Mouse (Mus musculus) ES-Bruce4 (cell line): ENCODE results near the gene Zfp212. TPM values are rescaled to one million over a fixed set of nuclear protein-coding genes. Genes with fewer than 3 reads are reported as not detected.
A peak's percentile ranks its signal among the peaks of the same experiment; 100 is the strongest.

ENCODE experiments used
- H3K27ac ChIP-seq: 2 replicates; pipeline ENCODE4 v1.5.1; 2012; ENCODE audit warnings: low read length, inconsistent platforms; ENCODE audit not compliant: insufficient read depth
- H3K27me3 ChIP-seq: 2 replicates; pipeline ENCODE4 v1.6.1; 2012; ENCODE audit warnings: mild to moderate bottlenecking, low read length, inconsistent platforms; ENCODE audit not compliant: control insufficient read depth, poor library complexity, insufficient read depth, severe bottlenecking
- H3K36me3 ChIP-seq: 2 replicates; pipeline ENCODE4 v1.6.1; 2012; ENCODE audit warnings: inconsistent platforms, mild to moderate bottlenecking, low read length, moderate library complexity; ENCODE audit not compliant: control insufficient read depth, poor library complexity, insufficient read depth, severe bottlenecking
- H3K4me1 ChIP-seq: one replicate; pipeline ENCODE4 v1.8.1; 2011; ENCODE audit warnings: low read length; ENCODE audit not compliant: control insufficient read depth, insufficient read depth
- H3K4me3 ChIP-seq: 2 replicates; pipeline ENCODE4 v1.5.1; 2011; ENCODE audit warnings: low read depth, mild to moderate bottlenecking, low read length
- H3K9ac ChIP-seq: 2 replicates; pipeline ENCODE4 v1.6.1; 2012; ENCODE audit warnings: low read depth, mild to moderate bottlenecking, inconsistent platforms; ENCODE audit not compliant: poor library complexity, severe bottlenecking
- H3K9me3 ChIP-seq: replicated peaks from 2 replicates; pipeline ENCODE4 v1.6.1; 2012; ENCODE audit warnings: mild to moderate bottlenecking, low read length, inconsistent platforms; ENCODE audit not compliant: control insufficient read depth, poor library complexity, insufficient read depth, severe bottlenecking
- CTCF ChIP-seq: IDR thresholded peaks from one replicate; pipeline ENCODE4 v1.8.1; 2011; ENCODE audit warnings: low read depth, low read length
- EP300 ChIP-seq: IDR thresholded peaks from 2 replicates; pipeline ENCODE4 v1.6.1; 2011; ENCODE audit warnings: low read depth, low read length; ENCODE audit not compliant: insufficient read depth
- POLR2A ChIP-seq: IDR thresholded peaks from one replicate; pipeline ENCODE4 v1.8.1; 2011; ENCODE audit warnings: low read length; ENCODE audit not compliant: insufficient read depth
- polyA plus RNA-seq: library from polyadenylated mRNA; stranded (reverse); fragments of >200 nt; gene quantifications from 2 replicates; pipeline ENCODE4 v1.2.4, GENCODE M21; 2011; ENCODE audit warnings: low read depth; ENCODE audit not compliant: missing spikeins, insufficient read depth, insufficient read length

Gene Zfp212
- polyA plus RNA-seq, 1 experiment: 8.8 TPM

- TF ChIP-seq CTCF (no peak), EP300 (no peak), POLR2A (no peak)
- Histone ChIP-seq H3K36me3 (no peaks in the 10 kb centered on the region), H3K27ac (no peak overlapping the region), H3K4me3 (no peak overlapping the region), H3K9me3 (no peaks in the 10 kb centered on the region), H3K27me3 (no peaks in the 10 kb centered on the region), H3K9ac (no peak overlapping the region), H3K4me1 (no peaks in the 10 kb centered on the region)
Observed at GRCm38 (mm10) chr6:47879049-47879716, 41.1 kb upstream of the Zfp212 start.

GRCm38 (mm10) chr6:47880166-47880565, 40.1 kb upstream of the Zfp212 start:
- no peaks in the 10 kb centered on the region for H3K4me1 ChIP-seq
- H3K9ac ChIP-seq: no peak overlapping the region
- TF ChIP-seq POLR2A: no peak
- no peak for TF ChIP-seq EP300
- no peak for TF ChIP-seq CTCF
- no peaks in the 10 kb centered on the region for H3K27me3 ChIP-seq
- H3K36me3 ChIP-seq: no peaks in the 10 kb centered on the region
- H3K27ac ChIP-seq: no peak overlapping the region
- no peaks in the 10 kb centered on the region for H3K9me3 ChIP-seq
- H3K4me3 ChIP-seq: no peak overlapping the region

GRCm38 (mm10) chr6:47888812-47889383, 31.4 kb upstream of the Zfp212 start:
- TF ChIP-seq EP300: no peak
- TF ChIP-seq CTCF: no peak
- TF ChIP-seq POLR2A: no peak
- Histone ChIP-seq H3K4me3 (no peak overlapping the region), H3K4me1 (no peaks in the 10 kb centered on the region), H3K36me3 (no peaks in the 10 kb centered on the region), H3K27me3 (no peaks in the 10 kb centered on the region), H3K27ac (no peak overlapping the region), H3K9me3 (no peaks in the 10 kb centered on the region), H3K9ac (no peak overlapping the region)

- Histone ChIP-seq H3K4me3 (no peak overlapping the region), H3K9me3 (no peaks in the 10 kb centered on the region), H3K27me3 (no peaks in the 10 kb centered on the region), H3K36me3 (no peaks in the 10 kb centered on the region), H3K4me1 (no peaks in the 10 kb centered on the region), H3K27ac (no peak overlapping the region), H3K9ac (no peak overlapping the region)
- TF ChIP-seq POLR2A (no peak), CTCF (no peak)
Observed at GRCm38 (mm10) chr6:47899416-47899815, 20.9 kb upstream of the Zfp212 start.

- no peak overlapping the region for H3K27ac ChIP-seq
- no peaks in the 10 kb centered on the region for H3K27me3 ChIP-seq
- TF ChIP-seq EP300 (no peak), CTCF (no peak), POLR2A (no peak)
- H3K4me1 ChIP-seq: no peaks in the 10 kb centered on the region
- no peak overlapping the region for H3K9ac ChIP-seq
- no peak overlapping the region for H3K4me3 ChIP-seq
- H3K9me3 ChIP-seq: no peaks in the 10 kb centered on the region
- H3K36me3 ChIP-seq: no peaks in the 10 kb centered on the region
Observed at GRCm38 (mm10) chr6:47903587-47903986, 16.7 kb upstream of the Zfp212 start.

- Histone ChIP-seq H3K27me3 (no peaks in the 10 kb centered on the region), H3K4me1 (no peaks in the 10 kb centered on the region), H3K9me3 (no peaks in the 10 kb centered on the region), H3K27ac (no peak overlapping the region), H3K9ac (peak overlapping the region; percentile 59), H3K36me3 (no peaks in the 10 kb centered on the region), H3K4me3 (peak overlapping the region; percentile 80)
- no peak for TF ChIP-seq EP300
- TF ChIP-seq CTCF: no peak
- no peak for TF ChIP-seq POLR2A
Observed at GRCm38 (mm10) chr6:47904361-47904760, 15.9 kb upstream of the Zfp212 start.
